Mouse (Mus musculus): ENCODE data around the gene Pcolce2. TPM values are rescaled to one million over a fixed set of nuclear protein-coding genes. Genes with fewer than 3 reads are reported as not detected.
"Not testable (repeated sequence)": the region's sequence is repeated elsewhere in the genome, so short reads cannot be mapped to it uniquely, and the experiment has no call there.

Pcolce2 gene
- polyA plus RNA-seq, 1 experiment from 2014 or later: 9.1 TPM

DNA sequence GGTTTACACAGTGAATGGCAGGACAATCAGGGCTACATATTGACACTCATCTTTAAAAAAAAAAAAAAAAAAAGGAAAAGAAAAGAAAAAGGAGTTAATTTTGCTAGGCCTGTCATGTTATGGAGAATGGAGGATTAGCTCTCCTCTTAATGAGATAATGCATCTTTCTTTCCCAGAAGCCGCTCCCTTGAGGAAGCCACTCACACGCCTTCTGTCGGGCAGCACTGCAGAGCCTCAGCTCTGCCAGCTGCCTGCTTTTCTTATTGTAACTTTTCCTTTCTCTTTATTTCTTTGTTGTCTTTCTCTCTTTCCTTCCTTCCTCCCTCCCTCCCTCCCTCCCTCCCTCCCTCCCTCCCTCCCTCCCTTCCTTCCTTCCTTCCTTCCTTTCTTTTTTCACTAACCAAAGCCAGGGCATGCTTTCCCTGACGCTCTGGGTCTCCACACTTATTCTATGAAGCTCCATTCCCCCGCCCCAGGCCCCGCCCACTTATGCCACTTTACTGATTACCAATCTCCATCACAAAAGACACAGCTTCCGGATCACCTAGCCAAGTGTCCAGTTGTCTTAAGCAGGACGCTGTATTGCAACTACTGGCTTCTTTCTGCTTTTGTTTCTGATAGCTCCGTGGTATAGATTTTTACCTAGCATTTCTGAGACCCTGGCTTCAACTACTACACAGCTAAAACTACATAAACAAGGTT, 23.8 kb upstream of the Pcolce2 start:
- Histone ChIP-seq H3K9ac (no peak overlapping the region), H3K36me3 (no peaks in the 10 kb centered on the region), H3K4me1 (replicated peaks) (no peaks in the 10 kb centered on the region), H3K9me3 (replicated peaks) (no peaks in the 10 kb centered on the region), H3K27ac (no peak overlapping the region), H3K4me3 (replicated peaks) (no peak overlapping the region), H3K4me2 (no peak overlapping the region), H3K27me3 (no peaks in the 10 kb centered on the region)
- WGBS (ENCODE audit: insufficient replicate concordance): 35% methylated on average over 9 of the region's 9 CpGs
- no peak for ATAC-seq (ENCODE audit: low read depth)
- DNase-seq: no peak

DNA sequence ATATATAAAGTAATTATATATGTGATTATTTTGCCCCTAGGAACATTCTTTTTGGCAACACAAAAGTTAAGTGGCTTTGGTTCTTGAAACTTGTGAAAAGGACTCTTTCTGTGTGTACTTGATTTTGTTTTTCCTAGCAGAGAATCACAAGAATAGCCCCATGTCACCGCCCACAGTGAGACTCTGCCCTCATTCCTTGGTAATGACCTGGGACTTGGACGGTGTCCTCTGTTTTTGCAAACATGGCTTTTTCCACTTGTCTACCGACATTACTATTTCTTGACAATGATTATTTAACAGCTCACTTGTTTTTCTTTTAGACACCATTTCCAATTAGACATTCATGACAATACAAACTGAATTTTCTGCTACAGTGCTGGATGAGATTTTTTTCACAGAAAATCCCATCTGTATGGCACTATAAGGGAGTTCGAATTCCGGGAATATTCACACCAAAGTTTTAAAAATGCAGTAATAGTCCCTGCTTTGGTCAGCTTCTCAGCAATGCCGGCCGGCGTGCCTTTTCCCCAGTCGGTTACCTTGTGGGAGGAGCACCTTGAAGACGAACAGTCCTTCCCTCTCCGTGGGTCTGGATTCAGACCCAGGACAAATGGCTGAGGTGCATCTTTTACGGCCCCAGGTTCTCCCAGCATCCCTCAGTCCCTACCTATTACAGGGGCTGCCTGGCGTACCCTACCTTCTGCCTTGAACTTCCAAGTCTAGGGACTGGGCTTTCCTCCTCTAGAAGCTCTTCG, 22.4 kb upstream of the Pcolce2 start:
- DNase-seq (no peak), ATAC-seq (ENCODE audit: low read depth) (no peak)
- Histone ChIP-seq H3K4me2 (no peak overlapping the region), H3K27ac (no peak overlapping the region), H3K4me3 (replicated peaks) (no peak overlapping the region), H3K36me3 (no peaks in the 10 kb centered on the region), H3K9ac (no peak overlapping the region), H3K27me3 (no peaks in the 10 kb centered on the region), H3K9me3 (replicated peaks) (no peaks in the 10 kb centered on the region), H3K4me1 (replicated peaks) (no peaks in the 10 kb centered on the region)
- whole genome bisulfite sequencing (ENCODE audit: insufficient replicate concordance): 62% methylated on average over 14 of the region's 14 CpGs

GRCm38 (mm10) chr9:95615961-95616360, 21.4 kb upstream of the Pcolce2 start:
- Histone ChIP-seq H3K4me3 (replicated peaks) (no peak overlapping the region), H3K4me2 (no peak overlapping the region), H3K4me1 (replicated peaks) (no peaks in the 10 kb centered on the region), H3K36me3 (no peaks in the 10 kb centered on the region), H3K27me3 (no peaks in the 10 kb centered on the region), H3K9ac (no peak overlapping the region), H3K27ac (no peak overlapping the region), H3K9me3 (replicated peaks) (no peaks in the 10 kb centered on the region)
- DNase-seq (no peak), ATAC-seq (ENCODE audit: low read depth) (no peak)
- WGBS (ENCODE audit: insufficient replicate concordance): 61% methylated on average over 3 of the region's 3 CpGs

DNA sequence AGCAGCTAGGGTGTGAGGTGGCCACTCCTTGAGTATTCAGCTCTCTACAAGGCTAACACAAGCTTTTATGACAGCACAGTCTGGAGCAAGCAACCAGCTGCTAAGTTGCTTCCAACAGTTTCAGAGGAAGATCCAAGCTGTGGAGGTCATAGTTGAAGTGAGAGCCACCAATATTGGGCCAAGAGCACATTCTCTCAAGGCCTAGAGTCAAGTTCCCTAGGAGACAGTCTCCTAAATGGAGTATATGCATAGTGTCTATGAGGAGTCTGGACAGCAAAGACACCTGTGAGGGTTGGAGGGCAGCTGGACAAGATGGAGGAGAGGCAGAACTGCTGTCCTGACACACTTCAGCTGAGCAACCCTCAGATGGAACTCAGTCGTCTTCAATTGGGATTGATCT, 18.8 kb upstream of the Pcolce2 start:
- no peaks in the 10 kb centered on the region for H3K36me3 ChIP-seq
- H3K4me3 ChIP-seq (replicated peaks): no peak overlapping the region
- WGBS (ENCODE audit: insufficient replicate concordance): 71% methylated on average over 1 of the region's 1 CpGs
- H3K4me1 ChIP-seq (replicated peaks): no peaks in the 10 kb centered on the region
- ATAC-seq (ENCODE audit: low read depth) (no peak), DNase-seq (no peak)
- no peaks in the 10 kb centered on the region for H3K27me3 ChIP-seq
- no peak overlapping the region for H3K4me2 ChIP-seq
- H3K9me3 ChIP-seq (replicated peaks): no peaks in the 10 kb centered on the region
- no peak overlapping the region for H3K9ac ChIP-seq
- no peak overlapping the region for H3K27ac ChIP-seq

DNA sequence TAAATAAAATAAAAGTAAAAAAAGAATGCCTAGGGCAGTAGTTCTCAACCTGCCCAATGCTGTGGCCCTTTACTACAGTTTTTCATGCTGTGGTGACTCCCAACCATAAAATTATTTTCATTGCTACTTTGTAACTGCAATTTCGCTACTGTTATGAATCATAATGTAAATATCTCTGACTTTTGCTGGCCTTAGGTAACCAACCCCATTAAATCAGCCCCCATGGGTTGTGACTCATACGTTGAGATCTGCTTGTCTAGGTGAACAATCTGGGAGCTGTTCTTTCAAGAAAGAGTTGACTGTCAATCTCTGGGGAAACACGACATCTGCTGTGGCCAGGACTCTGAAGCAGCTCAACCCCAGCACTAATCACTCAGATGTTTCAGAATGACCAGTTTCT, 13.3 kb upstream of the Pcolce2 start:
- Histone ChIP-seq H3K4me2 (no peak overlapping the region), H3K9me3 (replicated peaks) (no peaks in the 10 kb centered on the region), H3K4me1 (replicated peaks) (no peaks in the 10 kb centered on the region), H3K4me3 (replicated peaks) (no peak overlapping the region), H3K27me3 (no peaks in the 10 kb centered on the region), H3K36me3 (no peaks in the 10 kb centered on the region), H3K27ac (no peak overlapping the region), H3K9ac (no peak overlapping the region)
- ATAC-seq (ENCODE audit: low read depth): no peak
- no peak for DNase-seq
- WGBS (ENCODE audit: insufficient replicate concordance): 65% methylated on average over 3 of the region's 3 CpGs

GRCm38 (mm10) chr9:95628439-95628948, 8.9 kb upstream of the Pcolce2 start:
- Histone ChIP-seq H3K4me3 (replicated peaks) (no peak overlapping the region), H3K36me3 (no peaks in the 10 kb centered on the region), H3K9me3 (replicated peaks) (no peaks in the 10 kb centered on the region), H3K27me3 (no peaks in the 10 kb centered on the region), H3K27ac (no peak overlapping the region), H3K9ac (no peak overlapping the region), H3K4me1 (replicated peaks) (no peaks in the 10 kb centered on the region), H3K4me2 (no peak overlapping the region)
- 60% methylated on average over 6 of the region's 6 CpGs for WGBS (ENCODE audit: insufficient replicate concordance)
- ATAC-seq (ENCODE audit: low read depth): no peak
- DNase-seq: no peak

DNA sequence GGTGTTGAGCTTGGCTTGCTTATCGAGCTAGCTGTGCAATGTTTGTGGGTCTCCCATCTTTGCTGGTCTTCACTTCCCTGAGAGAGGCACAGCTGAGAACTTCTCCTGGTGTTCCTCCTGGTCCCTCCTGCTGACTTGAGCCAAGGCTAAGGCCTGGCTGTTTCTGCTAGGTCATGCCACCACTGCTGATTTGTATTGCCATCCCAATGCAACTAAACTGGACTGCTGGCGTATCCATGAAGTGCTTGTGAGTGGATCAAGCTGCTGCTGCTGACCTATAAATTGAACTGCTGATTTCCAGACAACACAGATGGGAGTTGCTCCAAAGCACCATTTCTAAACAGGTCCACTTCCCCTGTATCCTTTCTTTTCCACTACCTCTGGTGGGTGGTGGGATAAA, 7.8 kb upstream of the Pcolce2 start:
- not testable (repeated sequence) for H3K27me3 ChIP-seq; H3K4me3 ChIP-seq (replicated peaks); H3K4me1 ChIP-seq (replicated peaks); H3K9ac ChIP-seq; H3K36me3 ChIP-seq; DNase-seq; ATAC-seq (ENCODE audit: low read depth); H3K4me2 ChIP-seq; H3K27ac ChIP-seq; H3K9me3 ChIP-seq (replicated peaks)
- 59% methylated on average over 2 of the region's 2 CpGs for whole genome bisulfite sequencing (ENCODE audit: insufficient replicate concordance)

DNA sequence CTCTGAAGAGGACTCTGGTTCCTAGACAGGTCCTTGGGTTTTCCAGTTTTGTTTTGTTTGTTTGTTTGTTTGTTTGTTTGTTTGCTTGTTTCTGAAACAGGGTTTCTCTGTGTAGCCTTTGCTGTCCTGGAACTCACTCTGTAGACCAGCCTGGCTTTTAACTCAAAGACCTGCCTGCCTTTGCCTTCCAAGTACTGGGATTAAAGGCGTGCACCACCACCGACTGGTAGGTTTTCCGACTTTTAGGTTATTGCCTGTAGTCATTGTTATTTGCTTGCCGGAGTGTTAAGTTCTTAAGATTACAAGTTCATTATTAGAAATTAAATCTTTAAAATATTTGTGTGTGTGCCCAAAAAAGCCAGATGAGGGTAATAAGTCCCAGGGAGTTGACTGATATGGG, 1.0 kb upstream of the Pcolce2 start:
- 63% methylated on average over 4 of the region's 4 CpGs for WGBS (ENCODE audit: insufficient replicate concordance)
- Histone ChIP-seq H3K4me2 (0 out of 2 replicates have a peak overlapping the region, but pooled peaks have one; percentile 67), H3K4me3 (replicated peaks) (no peak overlapping the region), H3K36me3 (no peaks in the 10 kb centered on the region), H3K9me3 (replicated peaks) (no peaks in the 10 kb centered on the region), H3K27me3 (peaks cover 50% of the 10 kb centered on the region), H3K9ac (no peak overlapping the region), H3K27ac (no peak overlapping the region), H3K4me1 (replicated peaks) (0 out of 2 replicates have a peak, but pooled peaks cover 7% of the 10 kb centered on the region)
- ATAC-seq (ENCODE audit: low read depth): no peak
- no peak for DNase-seq

GRCm38 (mm10) chr9:95639919-95640318, 2.5 kb downstream of the Pcolce2 start:
- no peak for DNase-seq
- no peak for ATAC-seq (ENCODE audit: low read depth)
- Histone ChIP-seq H3K4me3 (replicated peaks) (no peak overlapping the region), H3K27ac (no peak overlapping the region), H3K27me3 (peaks cover 45% of the 10 kb centered on the region), H3K4me2 (no peak overlapping the region), H3K4me1 (replicated peaks) (0 out of 2 replicates have a peak, but pooled peaks cover 7% of the 10 kb centered on the region), H3K36me3 (no peaks in the 10 kb centered on the region), H3K9me3 (replicated peaks) (no peaks in the 10 kb centered on the region), H3K9ac (no peak overlapping the region)
- 24% methylated on average over 4 of the region's 4 CpGs for WGBS (ENCODE audit: insufficient replicate concordance)

DNA sequence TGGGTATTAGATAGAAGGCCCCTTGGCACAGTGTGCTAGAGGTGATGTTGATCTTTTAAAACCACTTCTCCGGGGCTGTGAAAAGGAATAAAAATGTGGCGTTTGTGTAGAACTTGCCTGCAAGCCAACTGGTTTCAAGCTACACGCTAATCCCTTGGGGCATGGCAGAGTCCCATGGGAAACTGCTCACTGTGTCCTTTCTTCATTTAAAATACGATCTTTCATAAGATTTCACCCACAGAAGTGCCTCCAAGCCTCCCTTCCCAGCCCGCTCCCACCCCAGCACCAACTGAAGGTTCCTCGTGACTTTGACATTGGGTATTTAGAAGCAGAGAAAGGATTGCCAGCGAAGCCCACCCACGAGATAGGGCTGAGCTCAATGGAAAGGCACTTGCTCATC, 8.5 kb downstream of the Pcolce2 start:
- no peak for ATAC-seq (ENCODE audit: low read depth)
- no peak for DNase-seq
- H3K27ac ChIP-seq: no peak overlapping the region
- H3K9me3 ChIP-seq (replicated peaks): no peaks in the 10 kb centered on the region
- 69% methylated on average over 8 of the region's 8 CpGs for WGBS (ENCODE audit: insufficient replicate concordance)
- no peaks in the 10 kb centered on the region for H3K27me3 ChIP-seq
- H3K9ac ChIP-seq: no peak overlapping the region
- H3K36me3 ChIP-seq: peaks cover 7% of the 10 kb centered on the region; the same call in 1 of the 2 replicates
- H3K4me3 ChIP-seq (replicated peaks): no peak overlapping the region
- H3K4me2 ChIP-seq: no peak overlapping the region
- H3K4me1 ChIP-seq (replicated peaks): no peaks in the 10 kb centered on the region

GRCm38 (mm10) chr9:95653363-95653762, 16.0 kb downstream of the Pcolce2 start:
- H3K9ac ChIP-seq: no peak overlapping the region
- DNase-seq: no peak
- no peak overlapping the region for H3K27ac ChIP-seq
- H3K4me1 ChIP-seq (replicated peaks): no peaks in the 10 kb centered on the region
- ATAC-seq (ENCODE audit: low read depth): no peak
- H3K4me3 ChIP-seq (replicated peaks): no peak overlapping the region
- no peaks in the 10 kb centered on the region for H3K9me3 ChIP-seq (replicated peaks)
- H3K36me3 ChIP-seq: peaks cover 7% of the 10 kb centered on the region; the same call in 1 of the 2 replicates
- no peak overlapping the region for H3K4me2 ChIP-seq
- WGBS (ENCODE audit: insufficient replicate concordance): 72% methylated on average over 6 of the region's 6 CpGs
- no peaks in the 10 kb centered on the region for H3K27me3 ChIP-seq
